Mouse (Mus musculus) liver, embryonic 11.5 days (tissue): ENCODE results near the gene Slc25a26. TPM values are rescaled to one million over a fixed set of nuclear protein-coding genes. Genes with fewer than 3 reads are reported as not detected.

Experiments
- ATAC-seq: fragments of 200-750 bp; cut with Nextera tagmentation; replicated peaks from 2 replicates; pipeline ENCODE4 v1.8.0; 2017; ENCODE audit warnings: moderate number of reproducible peaks, mild to moderate bottlenecking, moderate TSS enrichment, moderate library complexity; ENCODE audit not compliant: low FRiP score
- DNase-seq: peaks from one replicate; pipeline ENCODE4 v3.0.0-alpha.2; 2017; ENCODE audit warnings: low spot score
- H3K27ac ChIP-seq: fragments of 300-500 bp; sonication (generic); 2 replicates; pipeline ENCODE4 v1.5.1; 2014; ENCODE audit warnings: mild to moderate bottlenecking, low read depth, low read length, control low read depth
- H3K27me3 ChIP-seq: fragments of 300-500 bp; sonication (generic); replicated peaks from 2 replicates; pipeline ENCODE4 v1.6.1; 2014; ENCODE audit warnings: low read length, mixed read lengths; ENCODE audit not compliant: control insufficient read depth, insufficient read depth
- H3K36me3 ChIP-seq: fragments of 300-500 bp; sonication (generic); 2 replicates; pipeline ENCODE4 v1.6.1; 2014; ENCODE audit warnings: mild to moderate bottlenecking, low read length, moderate library complexity, mixed read lengths; ENCODE audit not compliant: control insufficient read depth, insufficient read depth
- H3K4me1 ChIP-seq: fragments of 300-500 bp; sonication (generic); replicated peaks from 2 replicates; pipeline ENCODE4 v1.6.1; 2014; ENCODE audit warnings: low read length, mixed read lengths; ENCODE audit not compliant: control insufficient read depth, insufficient read depth
- H3K4me2 ChIP-seq: fragments of 300-500 bp; sonication (generic); 2 replicates; pipeline ENCODE4 v1.6.1; 2014; ENCODE audit warnings: mild to moderate bottlenecking, control low read depth, moderate library complexity
- H3K4me3 ChIP-seq: fragments of 300-500 bp; sonication (generic); 2 replicates; pipeline ENCODE4 v1.5.1; 2014; ENCODE audit warnings: low read depth, low read length, control low read depth
- H3K9ac ChIP-seq: fragments of 300-500 bp; sonication (generic); 2 replicates; pipeline ENCODE4 v1.6.1; 2014; ENCODE audit warnings: low read depth, low read length, control low read depth
- H3K9me3 ChIP-seq: fragments of 300-500 bp; sonication (generic); 2 replicates; pipeline ENCODE4 v1.6.1; 2016; ENCODE audit warnings: low read length, inconsistent platforms, mixed read lengths; ENCODE audit not compliant: control insufficient read depth
- WGBS: fragments of 180-500 bp; shearing (Covaris S2); extraction: QIAGEN DNeasy Blood & Tissue Kit; methylation state at CpG from one replicate; pipeline ENCODE4 v1.1.7; 2014; 5-methylcytosine and 5-hydroxymethylcytosine counted together
- polyA plus RNA-seq: library from polyadenylated mRNA; unstranded; fragments of >200 nt; fragmentation: Nextera tagmentation; extraction: Ambion mirVana; gene quantifications from 2 replicates; pipeline ENCODE4 v1.2.1, GENCODE M21; 2014

Gene Slc25a26
- polyA plus RNA-seq, 1 experiment from 2014 or later: 8.2 TPM

GRCm38 (mm10) chr6:94644641-94645040 is 144.5 kb downstream of the Slc25a26 start:
- H3K27ac ChIP-seq: no peak overlapping the region
- H3K4me2 ChIP-seq: no peak overlapping the region
- 66% methylated on average over 3 of the region's 3 CpGs for WGBS
- no peaks in the 10 kb centered on the region for H3K36me3 ChIP-seq
- H3K9me3 ChIP-seq: no peaks in the 10 kb centered on the region
- H3K27me3 ChIP-seq: no peaks in the 10 kb centered on the region; the same call in 1 of the 2 replicates
- no peak overlapping the region for H3K9ac ChIP-seq
- no peak for ATAC-seq
- DNase-seq: no peak
- 0 out of 2 replicates have a peak, but pooled peaks cover 8% of the 10 kb centered on the region for H3K4me1 ChIP-seq
- no peak overlapping the region for H3K4me3 ChIP-seq

- Histone ChIP-seq H3K36me3 (no peaks in the 10 kb centered on the region), H3K9ac (no peak overlapping the region), H3K4me1 (0 out of 2 replicates have a peak, but pooled peaks cover 8% of the 10 kb centered on the region), H3K4me3 (no peak overlapping the region), H3K27me3 (peaks cover 2% of the 10 kb centered on the region; the same call in 1 of the 2 replicates), H3K4me2 (no peak overlapping the region), H3K27ac (no peak overlapping the region), H3K9me3 (no peaks in the 10 kb centered on the region)
- WGBS: 50% methylated on average over 4 of the region's 4 CpGs
- DNase-seq: no peak
- no peak for ATAC-seq
Observed at GRCm38 (mm10) chr6:94645723-94646122, 145.6 kb downstream of the Slc25a26 start.

- no peak overlapping the region for H3K4me3 ChIP-seq
- no peaks in the 10 kb centered on the region for H3K9me3 ChIP-seq
- 0 out of 2 replicates have a peak, but pooled peaks cover 8% of the 10 kb centered on the region for H3K4me1 ChIP-seq
- H3K9ac ChIP-seq: no peak overlapping the region
- no peak for ATAC-seq
- H3K27ac ChIP-seq: no peak overlapping the region
- WGBS: 58% methylated on average over 6 of the region's 6 CpGs
- no peaks in the 10 kb centered on the region for H3K36me3 ChIP-seq
- DNase-seq: no peak
- peaks cover 2% of the 10 kb centered on the region; the same call in 1 of the 2 replicates for H3K27me3 ChIP-seq
- H3K4me2 ChIP-seq: no peak overlapping the region
Observed at GRCm38 (mm10) chr6:94646274-94646863, 146.2 kb downstream of the Slc25a26 start.

GRCm38 (mm10) chr6:94646902-94647301 is 146.8 kb downstream of the Slc25a26 start:
- no peaks in the 10 kb centered on the region for H3K36me3 ChIP-seq
- H3K4me2 ChIP-seq: no peak overlapping the region
- DNase-seq (no peak), ATAC-seq (no peak)
- WGBS: 56% methylated on average over 6 of the region's 6 CpGs
- H3K9me3 ChIP-seq: no peaks in the 10 kb centered on the region
- H3K27me3 ChIP-seq: peaks cover 2% of the 10 kb centered on the region; the same call in 1 of the 2 replicates
- no peak overlapping the region for H3K4me3 ChIP-seq
- 0 out of 2 replicates have a peak, but pooled peaks cover 8% of the 10 kb centered on the region for H3K4me1 ChIP-seq
- no peak overlapping the region for H3K9ac ChIP-seq
- no peak overlapping the region for H3K27ac ChIP-seq

GRCm38 (mm10) chr6:94647574-94648430 is 147.7 kb downstream of the Slc25a26 start:
- Histone ChIP-seq H3K4me1 (0 out of 2 replicates have a peak, but pooled peaks cover 8% of the 10 kb centered on the region), H3K9ac (no peak overlapping the region), H3K36me3 (no peaks in the 10 kb centered on the region), H3K4me2 (no peak overlapping the region), H3K27me3 (peaks cover 7% of the 10 kb centered on the region), H3K9me3 (no peaks in the 10 kb centered on the region), H3K27ac (no peak overlapping the region), H3K4me3 (no peak overlapping the region)
- 21% methylated on average over 10 of the region's 10 CpGs for WGBS
- 0 out of 2 replicates have a peak, but pooled peaks have one; percentile 29 for ATAC-seq
- DNase-seq: no peak

GRCm38 (mm10) chr6:94648496-94648895 is 148.4 kb downstream of the Slc25a26 start:
- Histone ChIP-seq H3K9me3 (no peaks in the 10 kb centered on the region), H3K4me1 (0 out of 2 replicates have a peak, but pooled peaks cover 8% of the 10 kb centered on the region), H3K27me3 (peaks cover 7% of the 10 kb centered on the region), H3K4me2 (no peak overlapping the region), H3K9ac (no peak overlapping the region), H3K36me3 (no peaks in the 10 kb centered on the region), H3K4me3 (no peak overlapping the region), H3K27ac (no peak overlapping the region)
- ATAC-seq (no peak), DNase-seq (no peak)
- WGBS: 54% methylated on average over 4 of the region's 4 CpGs

- ATAC-seq (no peak), DNase-seq (no peak)
- Histone ChIP-seq H3K9ac (no peak overlapping the region), H3K36me3 (no peaks in the 10 kb centered on the region), H3K9me3 (no peaks in the 10 kb centered on the region), H3K4me3 (no peak overlapping the region), H3K4me2 (no peak overlapping the region), H3K27ac (no peak overlapping the region), H3K4me1 (0 out of 2 replicates have a peak, but pooled peaks cover 8% of the 10 kb centered on the region), H3K27me3 (peaks cover 7% of the 10 kb centered on the region)
- 81% methylated on average over 1 of the region's 1 CpGs for WGBS
Observed at GRCm38 (mm10) chr6:94649637-94650036, 149.5 kb downstream of the Slc25a26 start.

GRCm38 (mm10) chr6:94651541-94651940 is 151.4 kb downstream of the Slc25a26 start:
- ATAC-seq: no peak

More at GRCm38 (mm10) chr6:94651541-94651940, 151.4 kb downstream of the Slc25a26 start:
- Histone ChIP-seq H3K4me1 (0 out of 2 replicates have a peak, but pooled peaks cover 10% of the 10 kb centered on the region), H3K4me2 (no peak overlapping the region), H3K4me3 (no peak overlapping the region), H3K27me3 (peaks cover 7% of the 10 kb centered on the region), H3K9ac (no peak overlapping the region), H3K9me3 (no peaks in the 10 kb centered on the region), H3K27ac (no peak overlapping the region), H3K36me3 (no peaks in the 10 kb centered on the region)
- no peak for DNase-seq
- 75% methylated on average over 17 of the region's 17 CpGs for WGBS
